Mouse (Mus musculus) spleen, postnatal 36 days (tissue): Measurements from ENCODE around the gene Ttll4.

ENCODE experiments used
- DNase-seq, 2 experiments: peaks; one replicate each; pipeline ENCODE4 v3.0.0; 2022; ENCODE audit warnings: low spot score in 2 of 2, mixed read lengths in 1 of 2

The Ttll4 gene

GRCm38 (mm10) chr1:74661448-74662195 is at the start of gene Ttll4:
Gene Ttll4 (plus strand): TSS chr1:74661745.
- peak; percentile 88 to 90 for DNase-seq

GRCm38 (mm10) chr1:74624183-74624582 is 37.4 kb upstream of the Ttll4 start:
- no peak for DNase-seq

DNA sequence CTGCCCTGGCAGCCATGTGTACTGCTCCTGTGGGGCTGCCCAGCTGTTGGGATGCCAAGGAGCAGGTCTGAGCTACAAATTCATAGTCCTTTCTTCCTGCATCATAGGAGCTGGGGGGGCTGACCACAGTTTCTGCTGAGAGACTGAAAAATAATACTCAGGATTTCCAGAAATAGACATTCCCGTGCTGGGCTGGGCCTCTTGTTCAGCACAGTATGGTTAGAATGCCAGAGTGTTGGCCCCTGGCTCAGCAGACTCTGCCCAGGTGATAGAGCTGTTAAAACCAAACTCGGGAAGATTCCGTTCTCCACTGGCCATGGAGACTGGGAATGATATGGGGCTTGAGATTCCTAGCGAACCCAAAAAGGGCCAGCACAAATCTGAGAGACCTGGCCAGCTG is 35.5 kb upstream of the Ttll4 start:
- no peak for DNase-seq

DNA sequence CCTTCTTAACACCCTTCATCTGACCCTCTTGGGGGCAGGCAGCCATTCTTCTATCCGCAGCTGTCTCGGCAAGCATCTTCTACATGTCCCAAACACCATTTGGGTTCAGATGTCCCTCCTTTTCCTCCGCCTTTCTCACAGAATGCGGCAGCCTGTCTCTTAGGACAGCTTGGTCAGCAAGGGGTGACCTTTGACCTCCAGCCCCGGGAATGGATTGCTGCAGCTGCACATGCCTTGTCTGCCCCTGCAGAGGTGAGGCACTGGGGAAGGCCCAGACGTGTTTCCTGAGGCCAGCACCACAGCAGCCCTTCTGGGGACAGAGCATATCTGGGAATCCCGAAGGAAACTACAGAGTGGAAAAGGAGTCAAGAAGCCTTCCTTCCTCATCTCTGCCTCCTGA is 33.5 kb upstream of the Ttll4 start:
- no peak for DNase-seq

- no peak for DNase-seq
Observed at GRCm38 (mm10) chr1:74632734-74633133, 28.8 kb upstream of the Ttll4 start.

DNA sequence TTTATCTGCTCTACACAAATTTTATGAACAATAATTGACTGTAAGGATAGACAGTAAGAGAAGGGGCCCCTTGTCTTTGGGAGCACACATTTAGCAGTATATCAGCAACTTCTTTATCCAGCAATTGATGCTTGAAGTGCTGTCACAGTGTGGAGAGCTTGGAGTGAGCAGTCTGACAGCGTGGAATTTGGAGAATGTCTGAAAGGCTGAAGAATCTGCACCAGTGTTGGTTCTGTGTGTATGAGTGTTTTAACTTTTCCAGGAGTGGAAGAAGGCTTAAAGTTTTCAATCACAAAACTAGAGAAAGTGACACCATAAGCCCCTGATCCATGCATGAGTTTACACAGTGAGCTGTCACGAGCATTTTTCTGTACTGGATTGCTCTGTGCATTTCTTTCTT is 18.0 kb upstream of the Ttll4 start:
- no peak for DNase-seq

- no peak for DNase-seq
Observed at GRCm38 (mm10) chr1:74643926-74644325, 17.6 kb upstream of the Ttll4 start.

GRCm38 (mm10) chr1:74662253-74662865 is 814 bp downstream of the Ttll4 start:
- no peak for DNase-seq

- DNase-seq = no peak
Observed at GRCm38 (mm10) chr1:74665153-74665552, 3.6 kb downstream of the Ttll4 start.

DNA sequence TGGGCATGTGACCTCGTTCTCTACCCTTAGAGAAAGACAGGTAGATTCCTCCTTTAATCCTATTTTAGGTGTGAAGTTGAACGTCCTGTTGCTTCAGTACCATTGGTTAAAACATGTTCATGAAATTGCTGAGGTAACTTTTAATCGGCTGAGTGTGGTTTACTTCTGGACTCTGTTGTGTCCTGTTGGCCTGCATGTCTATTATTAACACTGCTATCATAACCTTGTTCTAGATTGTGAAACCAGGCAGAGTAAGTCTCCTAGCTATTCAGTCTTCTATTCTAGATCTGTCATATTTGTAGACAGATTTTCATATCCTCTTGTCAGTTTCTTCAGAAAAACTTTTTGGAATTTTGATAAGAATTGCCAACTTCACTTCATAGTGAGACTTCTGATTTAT is 6.8 kb downstream of the Ttll4 start:
- DNase-seq = no peak

GRCm38 (mm10) chr1:74672731-74673130 is 11.2 kb downstream of the Ttll4 start:
- no peak for DNase-seq

GRCm38 (mm10) chr1:74676863-74677262 is 15.3 kb downstream of the Ttll4 start:
- DNase-seq = no peak

DNA sequence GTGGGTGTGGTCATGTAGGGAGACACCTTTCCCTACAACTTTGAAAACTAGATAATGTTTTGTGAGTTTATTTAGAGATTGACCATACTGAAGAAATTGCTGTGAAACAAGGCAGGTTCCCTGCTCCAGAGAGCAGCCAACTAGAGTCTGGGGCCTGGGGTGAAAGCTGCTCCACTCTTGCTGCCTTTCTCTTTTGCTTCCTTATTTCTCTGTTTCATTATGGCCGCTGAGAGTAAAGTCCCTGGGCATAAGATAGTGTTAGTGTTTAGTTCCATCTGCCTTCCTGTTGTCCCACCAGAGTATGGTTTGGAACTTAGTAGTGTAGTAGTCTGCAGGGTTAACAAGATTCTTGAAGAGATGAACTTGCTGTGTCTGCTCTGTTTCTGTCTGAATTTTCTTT is 16.3 kb downstream of the Ttll4 start:
- DNase-seq = no peak

- DNase-seq = no peak
Observed at GRCm38 (mm10) chr1:74687131-74687530, 25.6 kb downstream of the Ttll4 start.

DNA sequence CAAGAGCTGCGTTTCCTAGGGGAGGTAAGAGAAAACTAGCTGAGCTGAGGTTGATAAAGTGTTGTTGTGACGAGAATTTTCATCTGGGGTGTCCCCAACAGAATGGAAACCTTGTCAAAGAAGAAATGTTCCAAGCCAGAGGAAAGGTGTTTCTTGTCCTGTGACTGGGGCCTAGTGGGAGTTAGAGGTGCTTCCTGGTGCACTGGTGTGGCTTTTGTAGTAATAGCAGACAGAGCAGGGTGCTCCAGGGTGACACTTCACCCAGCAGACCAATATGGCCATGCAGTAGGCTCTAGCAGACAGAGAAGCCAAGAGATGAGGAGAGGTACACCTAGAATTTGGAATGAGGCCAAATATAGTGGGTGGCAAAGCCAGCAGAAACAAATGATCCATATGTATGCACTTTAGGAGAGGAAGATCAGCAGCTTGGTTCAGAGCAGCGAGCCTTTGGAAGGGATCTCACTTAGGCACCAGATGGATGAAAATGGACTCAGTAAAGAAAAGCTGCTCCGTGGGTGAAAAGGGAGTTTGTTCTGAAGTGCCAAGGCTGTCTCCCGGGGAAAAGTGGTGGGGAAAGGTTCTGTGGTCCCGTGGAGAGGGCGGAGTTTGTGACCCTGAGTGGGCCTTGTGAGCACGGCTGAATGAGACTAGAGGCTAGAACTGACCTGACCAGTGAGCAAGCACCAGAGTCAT is 32.5 kb downstream of the Ttll4 start:
- DNase-seq = no peak

GRCm38 (mm10) chr1:74695836-74696235 is 34.3 kb downstream of the Ttll4 start:
- no peak for DNase-seq

DNA sequence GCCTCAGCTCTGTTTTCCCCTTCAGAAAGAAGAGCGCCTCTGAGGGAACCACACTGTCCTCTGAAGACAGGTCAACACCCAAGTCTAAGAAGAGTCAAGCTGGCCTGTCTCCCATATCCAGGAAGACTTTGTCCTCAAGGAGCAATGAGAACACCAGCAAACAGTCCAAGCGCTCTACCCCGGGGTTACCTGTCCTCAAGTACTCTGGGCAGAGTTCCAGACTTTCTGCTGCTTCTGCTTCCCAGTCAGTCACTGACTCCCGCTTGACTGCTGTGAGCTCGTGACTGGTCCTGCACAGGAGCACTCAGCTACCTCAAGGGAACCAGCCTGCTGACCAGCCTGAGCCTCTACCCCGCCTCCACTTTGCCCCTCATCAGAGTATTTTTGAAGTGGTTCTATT is 35.9 kb downstream of the Ttll4 start:
- no peak for DNase-seq

- no peak for DNase-seq
Observed at GRCm38 (mm10) chr1:74698353-74698752, 36.8 kb downstream of the Ttll4 start.

DNA sequence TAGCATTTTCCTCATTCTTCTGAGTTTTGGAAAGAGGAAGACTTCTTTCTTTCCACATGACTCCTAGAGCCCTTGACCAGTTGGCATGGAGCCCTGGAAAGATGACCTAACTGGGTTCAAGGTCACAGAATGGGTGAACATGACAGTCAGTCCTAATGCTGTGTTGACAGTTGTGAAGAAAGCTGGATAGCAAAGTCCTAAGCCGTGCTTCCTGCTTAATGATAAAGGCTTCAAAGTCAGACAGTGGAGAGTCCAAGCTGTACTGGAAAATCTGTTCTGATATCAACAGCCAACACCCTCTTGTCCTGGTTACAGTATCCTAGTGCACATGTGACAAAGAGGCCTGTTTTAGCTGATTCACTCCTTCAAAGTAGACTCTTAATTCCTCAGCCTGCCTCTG is 37.2 kb downstream of the Ttll4 start:
- DNase-seq = no peak

DNA sequence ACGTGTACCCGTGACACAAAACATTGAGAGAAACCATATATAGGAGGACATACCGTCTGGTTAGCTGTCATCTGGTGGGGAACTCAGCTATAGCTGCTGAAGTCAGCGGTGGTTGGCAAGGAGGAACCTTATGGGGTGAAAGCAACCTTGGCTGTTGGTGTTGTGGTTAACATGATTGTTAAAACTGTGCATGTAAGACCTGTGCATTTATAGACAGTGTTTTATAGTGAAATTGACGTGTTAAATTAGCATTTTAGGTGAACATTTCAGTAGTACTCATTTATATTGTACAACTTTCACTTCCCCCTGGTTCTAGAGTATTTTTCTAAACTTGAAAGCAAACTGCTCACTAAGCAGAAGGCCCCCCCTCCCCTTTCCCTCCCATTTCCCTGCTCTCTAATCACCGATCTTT is 40.6 kb downstream of the Ttll4 start:
- DNase-seq = peak in 1 of 2 experiments; percentile 20

- no peak for DNase-seq
Observed at GRCm38 (mm10) chr1:74704156-74704555, 42.6 kb downstream of the Ttll4 start.

GRCm38 (mm10) chr1:74705016-74705415 is 43.5 kb downstream of the Ttll4 start:
- DNase-seq = no peak

- no peak for DNase-seq
Observed at GRCm38 (mm10) chr1:74709566-74709965, 48.0 kb downstream of the Ttll4 start.
